Mouse (Mus musculus) embryonic fibroblast, embryonic 13.5 days (primary cell): ENCODE results near the gene Atg101. TPM values are rescaled to one million over a fixed set of nuclear protein-coding genes. Genes with fewer than 3 reads are reported as not detected.

Experiments
- H3K27ac ChIP-seq: 2 replicates; pipeline ENCODE4 v1.5.1; 2012; ENCODE audit warnings: low read length, control low read depth, inconsistent platforms; ENCODE audit not compliant: insufficient read depth
- H3K4me1 ChIP-seq: 2 replicates; pipeline ENCODE4 v1.6.1; 2011; ENCODE audit warnings: low read length; ENCODE audit not compliant: control insufficient read depth, insufficient read depth
- H3K4me3 ChIP-seq: 2 replicates; pipeline ENCODE4 v1.5.1; 2011; ENCODE audit warnings: mild to moderate bottlenecking, control low read depth, low read length; ENCODE audit not compliant: insufficient read depth
- CTCF ChIP-seq: IDR thresholded peaks from 2 replicates; pipeline ENCODE4 v1.5.1; 2011; ENCODE audit warnings: mild to moderate bottlenecking, control low read depth, low read length, moderate library complexity, borderline replicate concordance; ENCODE audit not compliant: insufficient read depth
- POLR2A ChIP-seq: IDR thresholded peaks from 2 replicates; pipeline ENCODE4 v1.6.1; 2011; ENCODE audit warnings: low read depth, mild to moderate bottlenecking, control low read depth, low read length, moderate library complexity
- polyA plus RNA-seq: library from polyadenylated mRNA; stranded (reverse); fragments of >200 nt; gene quantifications from 2 replicates; pipeline ENCODE4 v1.2.4, GENCODE M21; 2011; ENCODE audit warnings: low read depth; ENCODE audit not compliant: missing spikeins, insufficient read length

Gene Atg101
- polyA plus RNA-seq, 1 experiment, result 21.3 TPM

DNA sequence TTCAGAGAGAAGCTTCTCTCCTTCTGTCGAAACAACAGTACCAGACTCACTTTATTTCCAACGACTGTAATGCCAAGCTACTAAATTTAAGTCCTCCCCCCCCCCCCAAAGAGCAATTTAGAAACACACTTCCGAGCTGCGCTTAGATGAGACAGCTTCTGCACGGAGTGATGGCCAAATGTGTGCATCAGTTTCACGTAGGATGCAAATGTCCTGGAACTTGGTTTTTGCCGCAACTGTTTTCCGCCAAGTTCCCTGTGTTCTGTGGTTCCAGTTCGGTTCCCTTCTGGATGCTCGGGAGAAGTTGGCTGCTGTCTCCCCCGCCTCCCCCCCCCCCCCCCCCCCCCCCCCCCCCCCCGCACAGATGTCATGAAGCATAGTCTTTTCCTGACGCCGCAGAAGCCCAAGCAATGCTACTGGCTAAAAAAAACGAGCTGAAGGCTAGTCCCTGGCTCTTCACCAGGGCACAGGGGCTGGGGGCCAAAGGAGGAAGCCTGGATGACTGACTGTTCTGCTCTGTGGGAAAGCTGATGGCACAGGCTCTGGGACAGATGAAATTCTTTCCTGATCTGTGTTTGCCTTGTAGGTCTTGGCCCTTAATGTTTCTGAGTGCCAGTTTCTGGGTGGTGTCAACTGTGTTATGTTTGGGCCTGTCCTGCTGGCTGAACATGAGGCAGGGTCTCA, 27.2 kb downstream of the Atg101 start:
- Histone ChIP-seq H3K4me3 (no peak overlapping the region), H3K4me1 (peaks cover 7% of the 10 kb centered on the region; the same call in 1 of the 2 replicates), H3K27ac (no peak overlapping the region)
- TF ChIP-seq CTCF (no peak), POLR2A (no peak)

DNA sequence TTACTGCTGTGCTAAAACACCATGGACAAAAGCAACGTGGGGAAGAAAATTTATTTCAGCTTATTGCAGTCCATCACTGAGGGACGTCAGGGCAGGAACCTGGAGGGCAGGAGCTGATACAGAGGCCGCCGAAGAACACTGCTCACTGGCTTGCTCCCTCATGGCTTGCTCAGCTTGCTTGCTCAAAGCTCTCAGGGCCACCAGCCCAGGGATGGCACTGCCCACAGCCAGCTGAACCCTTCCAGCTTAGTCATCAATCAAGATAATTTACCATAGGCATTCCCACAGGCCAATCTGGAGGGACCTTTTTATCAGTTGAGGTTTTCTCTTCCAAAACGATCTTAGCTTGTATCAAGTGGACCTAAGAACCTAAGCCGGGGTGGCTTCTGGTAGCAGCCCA, 27.9 kb downstream of the Atg101 start:
- Histone ChIP-seq H3K4me1 (peaks cover 7% of the 10 kb centered on the region; the same call in 1 of the 2 replicates), H3K27ac (no peak overlapping the region), H3K4me3 (no peak overlapping the region)
- TF ChIP-seq POLR2A, result no peak
- TF ChIP-seq CTCF, result no peak

DNA sequence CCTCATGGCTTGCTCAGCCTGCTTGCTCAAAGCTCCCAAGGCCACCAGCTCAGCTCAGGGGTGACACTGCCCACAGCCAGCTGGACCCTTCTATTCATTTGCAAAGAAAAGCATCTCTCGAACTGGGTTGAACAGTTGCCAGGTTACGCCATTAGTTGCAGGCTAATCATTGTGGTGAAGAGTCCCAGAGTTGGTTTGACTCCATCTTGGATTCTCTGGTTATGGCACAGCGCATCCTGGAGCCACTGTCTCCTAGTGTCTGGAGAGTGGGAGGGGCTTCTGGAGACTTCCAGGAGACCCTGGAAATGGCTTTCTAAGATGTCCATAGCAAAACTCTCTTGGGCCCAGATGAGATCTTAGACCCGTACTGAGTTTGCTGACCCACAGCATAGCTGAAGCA, 31.3 kb downstream of the Atg101 start:
- H3K27ac ChIP-seq, result no peak overlapping the region
- TF ChIP-seq POLR2A, result no peak
- no peak for TF ChIP-seq CTCF
- H3K4me1 ChIP-seq, result peaks cover 6% of the 10 kb centered on the region; the same call in 1 of the 2 replicates
- no peak overlapping the region for H3K4me3 ChIP-seq

DNA sequence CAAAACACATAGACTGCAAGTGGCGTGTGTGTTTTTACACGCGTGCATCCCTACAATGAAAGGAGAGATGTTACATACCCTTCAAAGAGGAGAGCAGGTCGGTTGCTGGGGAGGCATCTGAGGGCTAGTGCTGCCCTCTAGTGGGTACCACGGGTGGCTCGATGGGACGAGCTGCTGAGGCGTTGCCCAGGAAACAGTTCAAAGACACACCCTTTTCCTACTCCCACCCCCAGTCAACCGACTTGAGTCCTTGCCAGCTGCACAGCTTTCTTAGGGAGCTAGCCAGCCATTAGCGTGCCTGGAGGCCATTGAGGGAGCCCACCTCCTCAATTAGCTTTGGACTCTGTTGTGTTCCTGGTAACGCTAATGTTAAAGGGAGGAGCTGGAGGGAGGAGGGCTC, 31.8 kb downstream of the Atg101 start:
- TF ChIP-seq CTCF (peak; percentile 97), POLR2A (no peak)
- no peak overlapping the region for H3K27ac ChIP-seq

DNA sequence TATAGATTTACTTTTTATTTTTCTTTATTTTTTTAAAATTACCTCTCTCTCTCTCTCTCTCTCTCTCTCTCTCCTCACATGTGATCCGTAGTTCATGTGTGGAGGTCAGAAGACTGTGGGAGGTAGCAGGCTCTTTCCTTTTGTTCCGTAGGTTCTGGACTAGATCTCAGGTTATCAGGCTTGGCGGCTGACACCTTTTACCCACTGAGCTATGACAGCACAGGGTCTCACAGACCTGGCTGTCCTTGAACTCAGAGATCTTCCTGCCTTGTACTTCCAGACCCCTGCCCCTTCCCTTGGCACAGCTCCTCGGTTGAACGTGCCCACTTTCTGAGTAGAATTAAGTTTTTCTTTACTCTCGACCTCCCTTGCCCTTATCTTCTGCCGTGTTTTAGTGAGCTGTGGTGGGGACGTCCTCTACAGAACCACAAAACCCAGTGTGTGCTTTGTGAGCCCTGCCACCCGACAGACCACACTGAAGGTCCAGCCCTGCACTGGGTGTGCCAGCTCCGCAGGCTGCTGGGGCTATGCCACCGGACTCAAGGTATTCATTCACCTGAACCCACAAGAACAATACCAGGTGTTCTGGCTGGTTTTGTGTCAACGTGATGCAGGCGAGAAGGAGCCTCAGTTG, 32.3 kb downstream of the Atg101 start:
- Histone ChIP-seq H3K27ac (no peak overlapping the region), H3K4me1 (peaks cover 14% of the 10 kb centered on the region), H3K4me3 (no peak overlapping the region)
- TF ChIP-seq CTCF (no peak), POLR2A (no peak)

More for the DNA sequence above, 31.8 kb downstream of the Atg101 start:
- H3K4me3 ChIP-seq, result peak overlapping the region; percentile 15; the same call in 1 of the 2 replicates
- peaks cover 9% of the 10 kb centered on the region; the same call in 1 of the 2 replicates for H3K4me1 ChIP-seq

DNA sequence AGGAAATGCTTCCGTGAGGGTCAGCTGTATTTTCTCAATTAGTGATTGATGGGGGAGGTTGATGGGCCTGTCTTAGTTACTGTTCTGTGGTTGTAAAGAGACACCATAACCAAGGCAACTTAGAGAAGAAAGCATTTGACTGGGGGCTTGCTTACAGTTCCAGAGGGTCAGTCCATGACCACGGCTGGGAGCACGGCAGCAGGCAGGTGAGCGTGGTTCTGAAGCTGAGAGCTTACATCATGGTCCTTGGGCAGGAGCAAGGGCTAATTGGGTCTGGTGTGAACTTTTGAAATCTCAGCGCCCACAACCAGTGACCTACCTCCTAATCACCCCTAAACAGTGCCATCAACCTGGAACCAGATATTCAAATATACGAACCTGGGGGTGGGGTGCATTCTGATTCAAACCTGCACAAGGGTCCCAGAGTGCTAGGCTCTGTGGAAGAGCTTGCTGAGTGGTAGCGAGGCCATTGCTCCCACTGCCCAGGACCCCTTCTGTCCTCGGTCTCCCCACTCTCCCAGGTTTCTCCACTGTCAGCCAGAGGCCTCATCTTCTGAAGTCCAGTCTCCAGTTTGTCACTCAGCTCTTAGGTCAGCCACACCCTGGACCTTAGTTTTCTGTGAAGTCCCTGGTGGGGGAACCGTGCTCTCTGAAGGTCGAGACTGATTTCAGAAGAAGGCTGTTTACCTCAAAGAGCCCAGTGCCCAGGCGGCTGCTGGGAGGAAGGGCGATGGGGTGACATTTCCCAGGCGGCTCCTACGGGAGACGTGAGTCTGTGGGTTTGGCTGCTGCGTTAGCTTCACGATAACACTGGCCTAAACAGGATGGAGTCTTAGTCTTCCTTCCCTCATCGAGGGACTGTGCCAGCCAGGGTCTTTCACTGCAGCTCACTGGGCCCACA, 33.1 kb downstream of the Atg101 start:
- no peak overlapping the region for H3K4me3 ChIP-seq
- TF ChIP-seq POLR2A (no peak), CTCF (no peak)
- H3K27ac ChIP-seq, result no peak overlapping the region
- peaks cover 16% of the 10 kb centered on the region for H3K4me1 ChIP-seq

DNA sequence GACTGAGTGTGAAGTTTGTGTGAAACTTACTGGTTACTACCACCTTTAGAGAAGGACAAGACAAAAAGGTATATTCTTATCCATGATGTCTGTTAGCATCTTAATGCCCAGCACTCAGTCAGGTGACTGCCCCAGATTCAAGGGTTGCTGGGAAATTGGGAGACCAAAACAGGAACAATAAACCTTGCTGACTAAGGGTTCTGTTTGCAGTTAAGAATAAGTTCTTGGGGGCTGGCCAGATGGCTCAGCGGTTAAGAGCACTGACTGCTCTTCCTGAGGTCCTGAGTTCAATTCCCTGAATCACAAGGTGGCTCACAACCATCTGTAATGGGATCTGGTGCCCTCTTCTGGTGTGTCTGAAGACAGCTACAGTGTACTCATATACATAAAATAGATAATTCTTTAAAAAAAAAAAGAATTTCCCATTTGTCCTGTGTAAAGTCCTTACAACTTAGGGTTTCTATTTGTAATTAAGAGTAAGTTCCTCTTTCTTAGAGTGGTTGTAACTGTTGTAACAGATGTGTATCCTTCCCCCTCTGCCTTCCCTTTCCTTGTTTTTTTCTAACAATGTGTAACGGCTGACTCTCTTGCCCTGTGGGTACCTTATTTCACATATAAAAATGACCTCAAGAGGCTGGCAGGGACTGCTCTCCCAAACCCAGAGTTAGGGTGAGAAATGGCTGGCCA, 33.9 kb downstream of the Atg101 start:
- Histone ChIP-seq H3K27ac (no peak overlapping the region), H3K4me3 (no peak overlapping the region), H3K4me1 (peaks cover 16% of the 10 kb centered on the region)
- no peak for TF ChIP-seq CTCF
- TF ChIP-seq POLR2A, result no peak

DNA sequence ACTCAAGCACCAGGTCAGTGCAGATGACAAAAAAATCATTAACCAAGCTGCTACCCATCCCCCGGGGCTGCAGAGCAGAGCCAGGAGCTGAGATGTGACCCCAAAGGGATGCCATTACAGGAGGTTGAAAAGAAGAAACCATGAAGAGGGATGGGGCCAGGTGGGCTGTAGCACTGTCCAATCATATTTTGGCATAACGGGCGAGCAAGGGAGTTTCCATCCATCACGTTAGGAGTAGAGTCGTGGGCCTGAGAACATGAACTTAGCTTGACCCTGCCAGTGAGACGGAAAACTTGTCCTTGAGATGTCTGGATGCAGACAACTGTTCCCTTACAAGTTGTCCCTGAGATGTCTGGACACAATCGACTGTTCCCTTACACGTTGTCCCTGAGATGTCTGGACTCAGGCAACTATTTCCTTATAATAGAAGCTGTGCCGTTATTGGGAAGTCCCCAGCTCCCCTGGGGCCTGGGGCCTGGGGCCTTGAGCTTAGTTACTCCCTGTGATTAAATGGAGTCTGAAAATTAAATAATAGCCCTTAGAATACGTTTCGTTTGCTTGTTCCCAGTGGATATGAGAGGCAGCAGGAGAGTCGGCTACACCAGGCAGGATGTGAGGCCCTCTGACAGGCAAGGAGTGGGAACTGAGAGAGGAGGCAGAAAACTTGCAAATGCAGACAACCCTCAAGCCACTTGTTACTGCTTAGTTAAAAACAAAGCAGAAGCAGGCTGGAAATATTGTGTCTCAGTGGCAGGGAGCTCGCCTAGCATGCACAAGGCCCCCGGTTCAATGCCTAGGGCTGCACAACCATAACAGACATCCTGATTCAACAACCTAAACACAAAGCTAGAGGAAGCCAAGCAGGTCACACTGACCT, 35.1 kb downstream of the Atg101 start:
- no peak for TF ChIP-seq CTCF
- no peak for TF ChIP-seq POLR2A
- no peak overlapping the region for H3K4me3 ChIP-seq
- peaks cover 16% of the 10 kb centered on the region for H3K4me1 ChIP-seq
- H3K27ac ChIP-seq, result no peak overlapping the region
